Mouse (Mus musculus) midbrain, embryonic 14.5 days (tissue): ENCODE measurements around the gene Gpr33. TPM values are rescaled to one million over a fixed set of nuclear protein-coding genes. Genes with fewer than 3 reads are reported as not detected.
A peak's percentile ranks its signal among the peaks of the same experiment; 100 is the strongest.

Experiments used
- ATAC-seq: fragments of 200-750 bp; cut with Nextera tagmentation; 2 replicates; pipeline ENCODE4 v1.8.0; 2017; ENCODE audit warnings: moderate number of reproducible peaks, moderate library complexity; ENCODE audit not compliant: low FRiP score, low TSS enrichment
- DNase-seq: peaks from one replicate; pipeline ENCODE4 v3.0.0-alpha.2; 2015
- H3K27ac ChIP-seq: fragments of 300-500 bp; sonication (generic); replicated peaks from 2 replicates; pipeline ENCODE4 v1.5.1; 2014; ENCODE audit warnings: mild to moderate bottlenecking, low read depth, low read length, moderate library complexity
- H3K27me3 ChIP-seq: fragments of 300-500 bp; sonication (generic); 2 replicates; pipeline ENCODE4 v1.6.1; 2014; ENCODE audit warnings: low read length, control low read depth, mixed read lengths; ENCODE audit not compliant: control insufficient read depth, insufficient read depth
- H3K36me3 ChIP-seq: fragments of 300-500 bp; sonication (generic); 2 replicates; pipeline ENCODE4 v1.6.1; 2014; ENCODE audit warnings: low read length, control low read depth; ENCODE audit not compliant: control insufficient read depth, insufficient read depth
- H3K4me1 ChIP-seq: fragments of 300-500 bp; sonication (generic); 2 replicates; pipeline ENCODE4 v1.6.1; 2014; ENCODE audit warnings: mild to moderate bottlenecking, antibody characterized with exemption, low read length, control low read depth; ENCODE audit not compliant: control insufficient read depth, insufficient read depth
- H3K4me2 ChIP-seq: fragments of 300-500 bp; sonication (generic); 2 replicates; pipeline ENCODE4 v1.6.1; 2014; ENCODE audit warnings: mild to moderate bottlenecking, low read length, moderate library complexity
- H3K4me3 ChIP-seq: fragments of 300-500 bp; sonication (generic); replicated peaks from 2 replicates; pipeline ENCODE4 v1.5.1; 2014; ENCODE audit warnings: low read depth, low read length
- H3K9ac ChIP-seq: fragments of 300-500 bp; sonication (generic); replicated peaks from 2 replicates; pipeline ENCODE4 v1.6.1; 2014; ENCODE audit warnings: mild to moderate bottlenecking, low read length, moderate library complexity
- H3K9me3 ChIP-seq: fragments of 300-500 bp; sonication (generic); 2 replicates; pipeline ENCODE4 v1.6.1; 2016; ENCODE audit warnings: low read length, control low read depth, mixed read lengths; ENCODE audit not compliant: control insufficient read depth
- WGBS: fragments of 180-500 bp; shearing (Covaris S2); extraction: QIAGEN DNeasy Blood & Tissue Kit; methylation state at CpG from one replicate; pipeline ENCODE4 v1.1.7; 2014; 5-methylcytosine and 5-hydroxymethylcytosine counted together
- polyA plus RNA-seq: library from polyadenylated mRNA; unstranded; fragments of >200 nt; fragmentation: Nextera tagmentation; extraction: Ambion mirVana; gene quantifications from 2 replicates; pipeline ENCODE4 v1.2.1, GENCODE M21; 2014

Gene Gpr33
- not detected in 2 replicates for polyA plus RNA-seq

- no peak within 1 kb of the TSS for H3K4me2 ChIP-seq
- no peak within 1 kb of the TSS for H3K9ac ChIP-seq
- ATAC-seq = no peak
- no peaks in the 10 kb centered on the region for H3K9me3 ChIP-seq
- no peaks in the 10 kb centered on the region for H3K4me1 ChIP-seq
- no peak within 1 kb of the TSS for H3K4me3 ChIP-seq
- WGBS = 97% methylated on average over 3 of the region's 3 CpGs
- no peak within 1 kb of the TSS for H3K27ac ChIP-seq
- H3K27me3 ChIP-seq = no peaks in the 10 kb centered on the region
- no peak for DNase-seq
- no peaks in the 10 kb centered on the region for H3K36me3 ChIP-seq
Observed at GRCm38 (mm10) chr12:52027963-52028362, at the start of gene Gpr33. Gene Gpr33 (minus strand): TSS chr12:52028063.

GRCm38 (mm10) chr12:52049324-52049723 is 21.5 kb upstream of the Gpr33 start:
- WGBS = 80% methylated on average over 2 of the region's 2 CpGs
- Histone ChIP-seq H3K4me1 (no peaks in the 10 kb centered on the region), H3K36me3 (no peaks in the 10 kb centered on the region), H3K27me3 (no peaks in the 10 kb centered on the region), H3K9ac (no peak overlapping the region), H3K4me2 (no peak overlapping the region), H3K27ac (no peak overlapping the region), H3K4me3 (no peak overlapping the region), H3K9me3 (no peaks in the 10 kb centered on the region)
- ATAC-seq (no peak), DNase-seq (no peak)

GRCm38 (mm10) chr12:52046371-52046770 is 18.5 kb upstream of the Gpr33 start:
- no peaks in the 10 kb centered on the region for H3K27me3 ChIP-seq
- no peak overlapping the region for H3K4me2 ChIP-seq
- H3K27ac ChIP-seq = no peak overlapping the region
- no peaks in the 10 kb centered on the region for H3K36me3 ChIP-seq
- no peak overlapping the region for H3K4me3 ChIP-seq
- H3K4me1 ChIP-seq = no peaks in the 10 kb centered on the region
- no peaks in the 10 kb centered on the region for H3K9me3 ChIP-seq
- 92% methylated on average over 4 of the region's 4 CpGs for WGBS
- ATAC-seq (no peak), DNase-seq (no peak)
- H3K9ac ChIP-seq = no peak overlapping the region

DNA sequence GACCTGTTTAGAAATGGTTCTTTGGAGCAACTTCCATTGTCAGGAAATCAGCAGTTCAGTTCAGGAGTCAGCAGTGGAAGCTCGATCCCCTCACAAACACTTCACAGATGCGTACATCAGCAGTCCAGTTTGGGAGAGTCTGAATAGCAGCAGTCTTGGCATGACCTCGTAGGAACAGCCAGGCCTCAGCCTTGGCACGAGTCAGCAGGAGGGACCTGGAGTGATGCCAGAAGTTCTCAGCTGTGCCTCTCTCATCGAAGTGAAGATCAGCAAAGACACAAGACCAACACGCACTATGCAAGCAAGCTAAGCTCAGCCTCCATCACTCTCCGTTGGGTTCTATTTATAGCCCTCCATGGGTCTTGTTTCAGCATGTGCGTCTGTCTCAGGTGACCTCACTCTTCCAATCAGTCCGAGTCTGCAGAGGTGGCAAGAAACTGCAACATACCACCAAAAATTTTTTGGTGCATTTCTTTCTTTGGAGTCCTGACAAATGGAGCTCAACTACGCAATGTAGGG is 15.0 kb upstream of the Gpr33 start:
- Histone ChIP-seq H3K36me3 (no peaks in the 10 kb centered on the region), H3K27ac (no peak overlapping the region), H3K4me3 (no peak overlapping the region), H3K9me3 (no peaks in the 10 kb centered on the region), H3K27me3 (no peaks in the 10 kb centered on the region), H3K4me1 (no peaks in the 10 kb centered on the region), H3K9ac (no peak overlapping the region), H3K4me2 (no peak overlapping the region)
- ATAC-seq = no peak
- peak; percentile 33 for DNase-seq
- 77% methylated on average over 10 of the region's 10 CpGs for WGBS

DNA sequence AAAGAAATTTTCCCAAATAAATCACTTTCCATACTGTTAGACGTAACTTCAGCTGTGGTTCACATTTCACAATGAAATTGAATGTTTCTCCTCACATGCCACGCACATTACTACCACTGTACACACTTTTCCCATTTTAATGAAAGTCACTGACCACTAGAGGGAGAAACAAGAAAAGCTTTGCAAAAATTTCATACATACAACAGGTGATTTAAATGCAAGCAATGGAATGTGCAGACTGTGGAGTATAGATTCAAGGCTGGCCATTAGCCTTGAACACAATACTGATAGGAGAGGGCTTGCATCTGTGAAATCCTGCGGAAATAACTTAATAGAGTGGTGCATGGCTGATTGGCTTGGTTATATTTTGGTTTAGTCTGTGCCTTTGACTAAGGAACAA is 10.5 kb upstream of the Gpr33 start:
- Histone ChIP-seq H3K27me3 (no peaks in the 10 kb centered on the region), H3K4me1 (no peaks in the 10 kb centered on the region), H3K9ac (no peak overlapping the region), H3K36me3 (no peaks in the 10 kb centered on the region), H3K27ac (no peak overlapping the region), H3K4me3 (no peak overlapping the region), H3K9me3 (no peaks in the 10 kb centered on the region), H3K4me2 (no peak overlapping the region)
- WGBS = 70% methylated on average over 3 of the region's 3 CpGs
- ATAC-seq = no peak
- DNase-seq = peak; percentile 83

GRCm38 (mm10) chr12:52034956-52035355 is 7.1 kb upstream of the Gpr33 start:
- H3K9me3 ChIP-seq = no peaks in the 10 kb centered on the region
- WGBS = 91% methylated on average over 3 of the region's 3 CpGs

GRCm38 (mm10) chr12:52032276-52032675 is 4.4 kb upstream of the Gpr33 start:
- ATAC-seq (no peak), DNase-seq (no peak)
- H3K9ac ChIP-seq = no peak overlapping the region
- H3K36me3 ChIP-seq = no peaks in the 10 kb centered on the region
- H3K4me2 ChIP-seq = no peak overlapping the region
- H3K4me3 ChIP-seq = no peak overlapping the region
- H3K27ac ChIP-seq = no peak overlapping the region
- no peaks in the 10 kb centered on the region for H3K27me3 ChIP-seq
- 91% methylated on average over 6 of the region's 6 CpGs for whole genome bisulfite sequencing
- no peaks in the 10 kb centered on the region for H3K4me1 ChIP-seq
- no peaks in the 10 kb centered on the region for H3K9me3 ChIP-seq

More at GRCm38 (mm10) chr12:52034956-52035355, 7.1 kb upstream of the Gpr33 start:
- DNase-seq = no peak
- H3K4me3 ChIP-seq = no peak overlapping the region
- no peak overlapping the region for H3K27ac ChIP-seq
- no peak overlapping the region for H3K4me2 ChIP-seq
- no peaks in the 10 kb centered on the region for H3K36me3 ChIP-seq
- no peaks in the 10 kb centered on the region for H3K27me3 ChIP-seq
- ATAC-seq = no peak
- no peak overlapping the region for H3K9ac ChIP-seq
- H3K4me1 ChIP-seq = no peaks in the 10 kb centered on the region

- H3K27me3 ChIP-seq = no peaks in the 10 kb centered on the region
- DNase-seq (no peak), ATAC-seq (no peak)
- H3K4me3 ChIP-seq = no peak overlapping the region
- no peak overlapping the region for H3K27ac ChIP-seq
- no peaks in the 10 kb centered on the region for H3K36me3 ChIP-seq
- no peaks in the 10 kb centered on the region for H3K4me1 ChIP-seq
- no peak overlapping the region for H3K4me2 ChIP-seq
- WGBS = 93% methylated on average over 7 of the region's 7 CpGs
- H3K9me3 ChIP-seq = no peaks in the 10 kb centered on the region
- H3K9ac ChIP-seq = no peak overlapping the region
Observed at GRCm38 (mm10) chr12:52014494-52015029, 13.3 kb downstream of the Gpr33 start.

GRCm38 (mm10) chr12:52014044-52014443 is 13.8 kb downstream of the Gpr33 start:
- H3K27ac ChIP-seq = no peak overlapping the region
- no peaks in the 10 kb centered on the region for H3K9me3 ChIP-seq
- H3K4me2 ChIP-seq = no peak overlapping the region
- no peaks in the 10 kb centered on the region for H3K27me3 ChIP-seq
- no peak for DNase-seq
- H3K4me1 ChIP-seq = no peaks in the 10 kb centered on the region
- no peak overlapping the region for H3K4me3 ChIP-seq
- H3K36me3 ChIP-seq = no peaks in the 10 kb centered on the region
- H3K9ac ChIP-seq = no peak overlapping the region
- WGBS = 90% methylated on average over 11 of the region's 11 CpGs
- ATAC-seq = no peak
